Mouse (Mus musculus): ENCODE measurements around the gene Gm8251.
"Not testable (repeated sequence)": the region's sequence is repeated elsewhere in the genome, so short reads cannot be mapped to it uniquely, and the experiment has no call there.

Gm8251 gene

DNA sequence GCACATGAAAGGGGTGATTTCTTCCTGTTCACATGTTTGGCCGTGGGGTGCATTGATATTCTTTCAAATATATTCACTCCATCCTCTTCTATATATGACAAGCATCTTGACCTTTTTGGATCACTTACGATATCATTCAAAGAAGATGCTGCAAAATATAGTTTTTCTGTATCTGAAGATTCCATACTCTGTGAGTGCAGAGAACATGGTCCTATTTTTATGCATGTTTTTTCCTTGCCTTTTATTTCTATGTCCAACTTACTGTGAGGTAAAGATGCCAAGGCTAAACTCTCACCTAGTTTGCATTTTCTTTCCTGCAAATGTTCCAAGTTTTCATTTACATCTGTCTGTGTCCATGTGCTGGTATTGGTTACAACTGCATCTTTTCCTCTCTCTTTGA, at the start of gene Gm8251:
TSS of gene Gm8251 (minus strand) at position 101 of the 400 bp plus-strand sequence.
- no peak for DNase-seq (ENCODE audit: low read depth, low spot score)

- DNase-seq (ENCODE audit: low read depth, low spot score): peak; percentile 20
Measured at GRCm38 (mm10) chr1:44102939-44103338, 41.2 kb upstream of the Gm8251 start.

GRCm38 (mm10) chr1:44102259-44102717, 40.6 kb upstream of the Gm8251 start, which contains the start of gene Tex30:
Gene Tex30, minus strand, starts transcription at chr1:44102441.
- peak; percentile 97 for DNase-seq (ENCODE audit: low read depth, low spot score)

DNA sequence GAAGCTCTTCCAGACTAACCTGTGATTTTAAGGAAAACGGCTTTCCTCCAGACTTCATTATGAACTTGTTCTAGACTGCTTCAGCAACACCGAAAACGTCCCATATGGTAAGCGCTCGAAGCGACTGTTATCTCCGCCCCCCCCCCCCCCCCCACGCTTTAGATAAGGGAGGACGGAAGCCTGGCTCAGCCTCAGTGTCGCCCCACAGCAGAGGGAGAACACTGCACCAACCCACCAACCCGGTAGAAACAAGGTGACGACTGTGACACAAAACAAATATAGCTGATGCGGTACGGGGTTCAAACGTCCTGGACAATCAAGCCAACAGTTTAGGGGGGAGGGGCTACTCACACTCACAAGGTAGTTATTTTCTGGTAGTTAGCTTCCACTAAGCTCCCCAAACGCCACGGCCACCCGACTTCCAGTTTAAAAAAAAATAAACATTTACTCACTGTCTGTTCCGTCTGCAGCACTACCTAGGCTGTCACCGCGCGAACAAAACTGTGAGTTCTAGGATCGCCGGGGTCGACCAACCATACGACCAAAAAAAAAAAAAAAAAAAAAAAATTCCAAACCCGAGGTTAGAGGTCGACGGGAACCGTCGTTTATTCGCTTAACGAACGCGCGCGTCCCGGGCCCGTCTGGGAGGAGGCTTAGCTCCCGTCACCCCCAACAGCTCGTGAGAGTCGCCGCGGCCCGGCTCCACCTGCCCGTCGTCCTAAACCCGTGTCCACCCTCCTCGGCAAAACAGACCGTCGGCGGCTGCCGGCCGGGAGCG, 39.9 kb upstream of the Gm8251 start:
- peak; percentile 44 for DNase-seq (ENCODE audit: low read depth, low spot score)

DNA sequence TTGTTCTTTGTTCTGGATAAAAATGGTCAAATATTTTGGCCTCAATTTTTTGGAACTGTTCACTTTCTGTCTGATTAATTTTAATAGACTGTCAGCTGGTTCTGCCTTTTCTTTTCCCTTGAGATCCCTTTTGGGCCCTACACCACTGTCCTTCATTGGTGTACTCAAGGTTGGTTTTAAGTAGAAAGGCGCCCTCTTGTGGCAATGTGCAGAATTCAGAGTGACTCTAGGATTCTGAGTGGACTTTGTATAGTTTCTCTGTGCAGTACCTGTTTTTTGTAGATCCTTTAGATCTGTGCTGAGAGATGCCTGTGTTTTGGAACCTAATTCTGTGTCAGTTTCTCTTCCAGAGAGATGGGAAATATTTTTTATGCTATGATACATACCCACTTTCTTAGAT, 2.9 kb upstream of the Gm8251 start:
- DNase-seq (ENCODE audit: low read depth, low spot score): peak; percentile 40

DNA sequence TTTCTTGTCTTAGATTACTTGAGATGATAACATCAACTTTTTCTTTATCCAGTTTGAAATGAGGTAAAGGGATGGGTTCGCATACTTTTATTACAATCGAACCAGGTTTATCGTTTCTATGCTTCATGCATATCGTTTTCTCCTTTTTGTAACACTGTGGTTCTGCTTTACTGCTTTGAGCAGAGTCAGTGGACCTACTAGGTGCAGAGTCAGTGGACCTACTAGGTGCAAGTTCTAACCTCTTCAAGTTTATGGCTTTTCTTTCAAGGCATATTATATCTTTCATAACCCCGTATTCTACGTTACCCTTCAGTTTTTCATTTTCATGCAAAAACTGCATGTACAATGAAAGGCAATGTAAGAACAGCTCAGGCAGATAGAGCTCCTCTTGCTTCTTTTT, 1.7 kb upstream of the Gm8251 start:
- DNase-seq (ENCODE audit: low read depth, low spot score): no peak

- DNase-seq (ENCODE audit: low read depth, low spot score): no peak
Measured at GRCm38 (mm10) chr1:44057805-44058204, 3.9 kb downstream of the Gm8251 start.

DNA sequence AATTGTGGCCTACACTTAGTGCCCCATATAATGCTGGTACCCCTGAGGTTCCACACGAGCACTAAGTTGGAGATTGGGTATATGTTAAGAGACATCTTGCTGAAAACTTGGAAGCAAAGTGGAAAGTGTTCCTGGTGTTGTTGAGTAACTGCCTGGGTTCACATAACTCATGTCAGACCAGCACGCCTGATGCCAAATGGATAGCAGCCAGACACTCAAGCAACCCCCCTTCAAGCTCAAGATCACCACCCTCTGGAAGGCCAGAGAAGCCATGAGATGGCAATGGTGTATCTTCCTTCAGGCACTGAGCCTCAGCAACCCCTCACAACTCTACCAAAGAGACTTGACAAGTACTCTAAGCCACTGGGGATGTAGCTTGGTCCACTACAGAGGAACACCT, 15.2 kb downstream of the Gm8251 start:
- no peak for DNase-seq (ENCODE audit: low read depth, low spot score)

DNA sequence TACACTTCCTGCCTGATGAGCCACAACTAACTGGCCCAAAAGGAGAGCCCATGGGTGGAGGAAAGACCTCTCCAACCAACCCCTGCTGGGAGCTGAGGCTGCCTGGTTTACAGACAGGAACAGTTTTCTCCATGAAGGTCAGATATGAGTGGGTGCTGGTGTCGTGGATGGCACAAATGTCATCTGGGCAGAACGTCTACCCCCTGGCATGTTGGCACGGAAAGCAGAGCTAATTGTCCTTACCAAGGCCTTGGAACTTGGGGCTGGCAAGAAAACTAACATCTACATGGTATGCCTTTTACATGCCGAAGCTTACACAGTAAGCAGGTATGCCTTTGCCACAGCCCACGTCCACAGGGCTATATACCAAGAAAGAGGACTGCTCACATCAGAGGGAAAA, 16.0 kb downstream of the Gm8251 start:
- not testable (repeated sequence) for DNase-seq (ENCODE audit: low read depth, low spot score)

- DNase-seq (ENCODE audit: low read depth, low spot score): no peak
Measured at GRCm38 (mm10) chr1:44042555-44042915, 19.2 kb downstream of the Gm8251 start.

DNA sequence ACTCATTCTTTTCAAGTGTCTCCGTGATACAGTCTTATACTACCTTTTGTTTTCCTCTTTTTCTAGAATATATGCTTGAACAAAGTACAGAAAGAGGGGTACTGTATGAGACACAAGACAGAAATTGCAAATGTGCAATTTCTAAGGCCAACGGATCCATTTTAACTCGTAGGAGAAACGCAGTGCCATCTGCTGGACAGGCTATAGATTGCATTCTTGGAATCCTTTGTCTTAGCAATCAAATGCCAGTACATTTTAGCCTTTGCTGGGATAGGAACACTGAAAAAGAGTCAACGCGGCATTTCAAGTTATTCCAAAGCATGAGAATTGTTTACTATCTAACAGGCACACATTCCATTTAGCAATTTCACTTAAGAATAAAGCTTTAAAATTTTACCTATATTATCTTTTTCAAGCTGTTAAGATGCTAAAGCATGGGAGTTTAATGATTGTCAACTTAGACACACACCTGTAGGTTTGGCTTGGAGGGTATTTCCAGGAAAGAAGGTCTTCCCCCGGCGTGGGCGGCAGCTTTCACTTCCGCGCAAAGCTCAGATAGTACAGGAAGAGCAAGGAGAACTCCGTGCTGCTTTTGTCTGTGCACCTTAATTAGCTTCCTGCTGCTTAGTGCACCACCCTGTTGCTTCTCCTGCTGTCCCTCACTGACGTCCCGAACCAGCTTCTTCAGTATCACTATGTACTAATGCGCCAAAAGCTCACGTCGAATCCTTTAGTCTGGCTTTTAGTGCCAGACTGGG, 19.8 kb downstream of the Gm8251 start:
- DNase-seq (ENCODE audit: low read depth, low spot score): peak; percentile 79

DNA sequence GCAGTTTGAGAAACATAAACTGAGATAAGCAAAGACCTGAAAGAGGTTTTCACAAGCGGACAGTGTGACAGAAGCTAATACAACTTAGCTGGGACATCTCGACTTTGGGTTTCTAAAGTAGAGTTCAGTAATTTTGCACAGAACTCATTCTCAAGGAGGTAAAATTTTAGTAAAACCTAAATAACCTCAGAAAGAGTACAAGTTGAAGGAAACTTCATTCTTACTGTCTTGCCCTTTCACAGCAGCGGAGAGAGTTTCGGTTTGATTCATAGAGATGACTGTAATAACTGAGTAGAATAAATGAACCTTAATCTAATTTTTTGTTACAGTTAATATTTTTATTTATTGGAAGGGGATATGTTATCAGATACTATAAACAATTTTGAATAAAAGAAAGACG, 28.8 kb downstream of the Gm8251 start:
- DNase-seq (ENCODE audit: low read depth, low spot score): no peak

- DNase-seq (ENCODE audit: low read depth, low spot score): no peak
Measured at GRCm38 (mm10) chr1:44032213-44032612, 29.5 kb downstream of the Gm8251 start.

DNA sequence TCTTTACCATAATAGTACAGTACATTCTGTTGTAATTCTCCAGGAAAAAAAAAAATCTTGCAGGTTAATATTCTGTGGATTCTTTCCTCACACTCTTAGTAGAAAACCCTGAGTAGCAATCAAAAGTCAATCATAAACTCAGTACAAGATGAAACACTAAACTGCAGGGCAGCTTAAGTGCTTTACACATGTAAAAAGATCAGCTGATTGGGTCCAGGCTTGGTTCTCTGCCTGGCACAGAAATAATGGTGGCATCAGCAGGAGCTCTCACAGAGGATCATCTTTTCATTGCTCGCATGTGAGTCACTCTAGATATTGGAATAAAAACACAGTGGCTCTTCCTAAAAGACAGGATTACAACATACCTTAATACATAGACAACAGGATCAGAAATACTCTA, 34.1 kb downstream of the Gm8251 start:
- no peak for DNase-seq (ENCODE audit: low read depth, low spot score)

DNA sequence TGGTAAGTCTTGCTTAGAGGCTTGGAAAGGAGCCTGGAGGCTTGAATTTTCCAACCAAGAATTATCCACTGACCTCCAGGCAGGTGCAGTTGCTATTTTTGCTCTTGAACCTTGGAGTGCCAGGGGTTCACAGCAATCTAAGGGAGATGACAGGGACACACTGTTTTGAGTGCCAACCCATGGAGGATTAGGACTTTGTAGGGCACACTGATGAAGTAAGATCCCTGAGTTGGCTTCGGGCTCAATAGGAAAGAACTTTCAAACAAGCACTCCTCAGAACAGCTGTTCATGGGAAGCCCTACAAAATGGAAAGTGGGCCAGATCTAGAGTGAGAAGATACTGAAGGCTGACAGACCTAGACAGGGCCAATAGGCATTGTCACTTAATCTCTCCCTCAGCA, 39.1 kb downstream of the Gm8251 start:
- no peak for DNase-seq (ENCODE audit: low read depth, low spot score)

DNA sequence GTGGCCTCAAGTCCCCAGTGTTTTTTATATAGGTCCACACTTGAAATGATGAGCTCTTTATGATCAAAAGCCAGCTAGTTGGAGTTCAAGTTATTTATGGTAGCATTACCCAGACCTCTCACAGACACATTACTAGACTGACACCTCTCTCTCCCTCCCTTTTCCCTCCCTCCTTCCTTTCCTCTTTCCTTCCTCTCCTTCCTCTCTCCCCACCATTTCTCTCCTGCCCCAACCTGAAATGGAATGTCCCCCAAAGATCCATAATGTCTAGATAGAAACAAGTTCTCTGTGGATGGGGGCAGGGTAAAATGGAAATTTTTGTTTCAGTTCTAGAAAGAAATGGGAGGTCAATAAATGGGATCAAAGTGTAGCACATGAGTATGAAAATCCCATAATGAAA, 41.8 kb downstream of the Gm8251 start, which contains the start of gene Mettl21c:
TSS of gene Mettl21c (minus strand) at position 101 of the 400 bp plus-strand sequence.
- no peak for DNase-seq (ENCODE audit: low read depth, low spot score)

DNA sequence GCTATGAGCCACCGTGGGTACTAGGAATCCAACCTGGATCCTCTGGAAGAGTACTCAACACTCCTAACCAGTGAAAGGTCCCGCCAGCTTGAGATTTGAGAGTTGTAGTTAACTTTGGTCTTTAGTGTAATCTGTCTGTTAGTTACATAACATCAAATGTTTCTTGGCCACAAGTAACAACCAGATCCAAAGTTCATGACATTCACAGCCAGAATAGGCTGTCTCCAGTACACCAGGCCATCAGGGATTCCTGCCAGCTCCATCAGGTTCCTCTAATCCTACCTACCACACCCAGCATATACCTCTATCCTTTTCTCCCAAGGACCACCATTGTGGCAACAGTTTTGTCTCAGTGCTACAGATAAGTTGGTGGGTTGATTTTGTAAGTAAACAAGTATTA, 46.2 kb downstream of the Gm8251 start:
- no peak for DNase-seq (ENCODE audit: low read depth, low spot score)
